Mouse (Mus musculus) retina, postnatal 1 day (tissue): ENCODE measurements around the gene Hmcn1.
A peak's percentile ranks its signal among the peaks of the same experiment; 100 is the strongest.

Experiments used
- DNase-seq: peaks from one replicate; pipeline ENCODE4 v3.0.0-alpha.2; 2012

Hmcn1 gene

GRCm38 (mm10) chr1:150991745-150992554, 1.3 kb downstream of the Hmcn1 start:
- DNase-seq = peak; percentile 43

- no peak for DNase-seq
Observed at GRCm38 (mm10) chr1:150984888-150985287, 8.3 kb downstream of the Hmcn1 start.

GRCm38 (mm10) chr1:150984092-150984503, 9.1 kb downstream of the Hmcn1 start:
- DNase-seq = no peak

DNA sequence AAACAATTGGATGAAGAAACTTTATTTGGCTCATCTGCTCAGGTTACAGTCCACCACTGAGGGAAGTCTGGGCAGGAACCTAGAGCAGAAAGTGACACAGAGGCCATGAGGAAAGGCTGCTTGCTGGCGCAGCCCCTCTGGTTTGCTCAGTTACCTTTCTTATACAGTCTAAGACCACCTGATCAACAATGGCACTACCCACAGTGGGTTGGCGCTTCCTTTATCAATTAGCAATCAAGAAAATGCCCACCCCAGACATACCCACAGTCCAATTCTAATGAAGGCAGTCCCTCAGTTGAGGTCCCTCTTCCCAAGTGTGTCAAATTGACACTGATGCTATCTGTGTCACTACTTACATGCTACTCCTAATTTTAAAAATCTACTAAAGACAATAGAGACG, 14.6 kb downstream of the Hmcn1 start:
- no peak for DNase-seq

GRCm38 (mm10) chr1:150976263-150976662, 17.0 kb downstream of the Hmcn1 start:
- DNase-seq = no peak

DNA sequence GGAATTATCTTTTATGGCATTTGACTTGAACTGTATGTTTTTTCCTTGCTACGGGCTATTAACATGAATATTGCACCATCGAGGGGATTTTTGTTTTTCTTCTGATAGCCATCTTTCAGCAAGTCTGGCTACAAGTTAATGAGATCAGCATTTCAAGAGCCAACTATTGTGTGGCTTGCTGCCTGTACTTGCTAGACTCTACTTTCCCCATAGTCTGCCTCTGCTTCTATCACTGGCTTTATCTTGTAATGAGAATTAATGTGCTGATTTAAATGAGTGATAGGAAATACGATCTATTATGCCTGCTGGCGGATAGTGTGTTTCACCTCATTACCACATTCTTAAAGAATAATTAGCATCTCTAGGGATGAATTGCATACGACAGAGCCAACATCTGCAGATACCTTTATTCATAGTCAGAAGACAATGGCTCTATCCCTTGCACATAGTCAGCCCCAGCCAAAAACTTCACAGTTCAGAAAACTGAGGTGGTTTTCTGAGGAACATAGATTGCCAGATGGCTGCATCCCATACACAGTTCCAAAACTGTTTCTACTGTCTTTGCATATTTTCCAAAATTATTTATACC, 33.7 kb downstream of the Hmcn1 start:
- no peak for DNase-seq

DNA sequence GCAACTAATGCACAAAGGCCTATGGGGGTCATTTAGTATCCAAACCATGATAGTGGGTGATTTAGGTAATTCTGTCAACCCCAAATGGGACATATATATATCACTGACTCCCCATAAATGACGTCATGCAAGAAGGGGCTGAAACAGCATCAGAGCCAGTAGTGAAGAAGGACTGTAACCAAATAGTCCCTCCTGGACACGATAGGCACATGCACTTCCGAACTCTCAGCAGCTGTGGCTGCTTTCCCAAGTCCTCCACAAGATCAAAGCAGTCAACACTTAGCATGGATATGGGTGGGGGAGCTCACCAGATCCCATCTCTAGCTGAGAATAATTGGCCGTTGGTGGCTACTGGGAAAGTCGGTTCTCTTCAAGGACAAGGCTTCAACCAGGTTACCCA, 42.2 kb downstream of the Hmcn1 start:
- DNase-seq = no peak

GRCm38 (mm10) chr1:150950046-150950445, 43.2 kb downstream of the Hmcn1 start:
- DNase-seq = peak; percentile 86

GRCm38 (mm10) chr1:150948911-150949310, 44.3 kb downstream of the Hmcn1 start:
- DNase-seq = no peak

GRCm38 (mm10) chr1:150943601-150944000, 49.6 kb downstream of the Hmcn1 start:
- no peak for DNase-seq

DNA sequence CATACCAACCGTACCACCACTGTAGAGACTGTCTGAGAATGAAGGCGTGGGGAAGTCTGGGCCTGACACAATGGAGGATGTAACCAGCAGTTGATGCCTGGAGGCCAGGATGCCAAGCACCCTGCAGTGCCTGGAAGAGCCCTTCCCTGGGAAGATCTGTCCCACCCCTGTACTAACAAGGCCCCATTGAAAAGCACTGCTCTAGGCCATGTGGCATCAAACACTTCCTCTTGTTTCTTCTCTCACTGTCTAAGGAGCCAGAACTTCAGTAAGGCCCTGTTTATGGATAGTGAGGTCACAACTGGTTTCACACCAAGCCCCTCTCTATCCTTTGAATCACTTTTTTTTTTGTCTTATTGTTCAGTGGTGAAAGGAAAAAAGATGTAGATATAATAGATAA, 51.1 kb downstream of the Hmcn1 start:
- DNase-seq = no peak

DNA sequence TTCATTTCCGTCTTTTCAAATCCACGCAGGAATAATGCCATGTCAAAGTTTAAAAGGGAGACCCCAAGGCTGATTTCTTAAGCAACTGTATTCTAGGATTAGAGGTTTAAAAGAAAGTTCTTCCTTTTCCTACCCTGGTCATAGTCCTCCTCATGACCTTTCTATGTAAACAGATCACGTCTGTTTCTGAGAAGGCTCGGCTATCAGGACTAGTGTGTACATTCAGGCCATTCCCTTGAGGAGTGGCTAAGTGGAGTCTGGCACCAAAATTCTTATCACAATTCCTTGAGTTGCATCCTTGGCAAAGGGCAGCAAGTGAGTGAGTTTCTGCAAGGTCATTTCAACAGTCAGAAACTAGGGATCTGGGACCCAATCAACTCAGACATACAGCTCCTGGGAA, 56.4 kb downstream of the Hmcn1 start:
- no peak for DNase-seq

GRCm38 (mm10) chr1:150933616-150934015, 59.6 kb downstream of the Hmcn1 start:
- no peak for DNase-seq

DNA sequence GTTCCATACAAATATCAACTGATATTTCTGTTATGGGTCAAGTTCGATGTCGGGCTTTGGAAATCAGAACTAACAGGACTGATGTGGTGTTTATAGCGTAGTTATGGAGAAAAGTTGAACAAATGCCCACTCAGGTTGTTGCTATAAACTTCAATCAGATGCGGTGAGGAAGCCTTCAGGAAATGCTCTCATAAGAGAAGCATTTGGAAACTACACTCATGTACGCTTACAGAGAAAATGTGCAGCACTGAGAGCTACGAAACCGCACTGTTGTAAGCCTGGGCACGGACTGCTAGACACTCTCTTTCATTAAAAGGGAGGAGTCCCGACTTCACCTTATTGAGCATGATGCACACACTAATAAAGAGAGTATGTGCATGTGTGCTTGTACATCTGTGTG, 72.4 kb downstream of the Hmcn1 start:
- no peak for DNase-seq

GRCm38 (mm10) chr1:150920276-150920675, 73.0 kb downstream of the Hmcn1 start:
- peak; percentile 61 for DNase-seq

DNA sequence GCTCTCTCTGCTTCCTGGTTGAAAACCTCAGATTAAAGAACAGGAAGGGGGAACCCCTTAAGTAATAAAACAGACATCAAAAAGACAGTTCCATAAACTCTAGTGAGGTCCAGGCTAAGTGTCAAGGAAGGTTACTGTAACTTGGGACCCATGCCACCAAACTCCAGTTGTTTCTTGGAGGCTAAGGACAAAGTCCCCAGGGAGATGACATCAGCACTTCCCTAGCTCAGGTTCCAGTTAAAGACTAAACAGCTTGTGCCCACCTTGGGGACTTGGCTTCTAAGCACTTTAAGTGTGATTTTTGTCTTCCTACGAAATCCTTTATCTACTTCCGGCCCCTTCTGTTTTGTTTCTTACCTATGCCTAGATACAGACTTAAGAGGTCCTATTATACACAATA, 78.3 kb downstream of the Hmcn1 start:
- DNase-seq = no peak

- DNase-seq = no peak
Observed at GRCm38 (mm10) chr1:150913586-150914136, 79.6 kb downstream of the Hmcn1 start.

- no peak for DNase-seq
Observed at GRCm38 (mm10) chr1:150909642-150910041, 83.6 kb downstream of the Hmcn1 start.

- no peak for DNase-seq
Observed at GRCm38 (mm10) chr1:150893677-150894188, 99.5 kb downstream of the Hmcn1 start.

- DNase-seq = no peak
Observed at GRCm38 (mm10) chr1:150890017-150890416, 103.2 kb downstream of the Hmcn1 start.

- DNase-seq = no peak
Observed at GRCm38 (mm10) chr1:150886267-150886666, 107.0 kb downstream of the Hmcn1 start.

- no peak for DNase-seq
Observed at GRCm38 (mm10) chr1:150878421-150878820, 114.8 kb downstream of the Hmcn1 start.

- no peak for DNase-seq
Observed at GRCm38 (mm10) chr1:150877920-150878319, 115.3 kb downstream of the Hmcn1 start.

- no peak for DNase-seq
Observed at GRCm38 (mm10) chr1:150874025-150874424, 119.2 kb downstream of the Hmcn1 start.
